Mouse (Mus musculus) midbrain, postnatal 0 days (tissue): ENCODE measurements around the gene Stxbp2. TPM values are rescaled to one million over a fixed set of nuclear protein-coding genes. Genes with fewer than 3 reads are reported as not detected.

Experiments
- ATAC-seq: fragments of 200-750 bp; cut with Nextera tagmentation; 2 replicates; pipeline ENCODE4 v1.8.0; 2017; ENCODE audit warnings: moderate number of reproducible peaks, mild to moderate bottlenecking, moderate TSS enrichment, moderate library complexity; ENCODE audit not compliant: low FRiP score
- DNase-seq: peaks from one replicate; pipeline ENCODE4 v3.0.0-alpha.2; 2015; ENCODE audit warnings: low spot score
- H3K27ac ChIP-seq: fragments of 300-500 bp; sonication (generic); 2 replicates; pipeline ENCODE4 v1.5.1; 2014; ENCODE audit warnings: low read depth, mild to moderate bottlenecking, low read length, mixed read lengths
- H3K27me3 ChIP-seq: fragments of 300-500 bp; sonication (generic); 2 replicates; pipeline ENCODE4 v1.6.1; 2014; ENCODE audit warnings: low read length, control low read depth, mixed read lengths; ENCODE audit not compliant: insufficient read depth
- H3K36me3 ChIP-seq: fragments of 300-500 bp; sonication (generic); 2 replicates; pipeline ENCODE4 v1.6.1; 2014; ENCODE audit warnings: low read length, control low read depth, mixed read lengths; ENCODE audit not compliant: insufficient read depth
- H3K4me1 ChIP-seq: fragments of 300-500 bp; sonication (generic); 2 replicates; pipeline ENCODE4 v1.6.1; 2014; ENCODE audit warnings: mild to moderate bottlenecking, control low read depth, antibody characterized with exemption, low read length, mixed read lengths; ENCODE audit not compliant: insufficient read depth
- H3K4me2 ChIP-seq: fragments of 300-500 bp; sonication (generic); 2 replicates; pipeline ENCODE4 v1.6.1; 2014; ENCODE audit warnings: low read depth, mild to moderate bottlenecking, low read length, mixed read lengths; ENCODE audit not compliant: poor library complexity, severe bottlenecking
- H3K4me3 ChIP-seq: fragments of 300-500 bp; sonication (generic); 2 replicates; pipeline ENCODE4 v1.5.1; 2014; ENCODE audit warnings: low read depth, mild to moderate bottlenecking, low read length, moderate library complexity
- H3K9ac ChIP-seq: fragments of 300-500 bp; sonication (generic); replicated peaks from 2 replicates; pipeline ENCODE4 v1.6.1; 2014; ENCODE audit warnings: mild to moderate bottlenecking, low read length, moderate library complexity, mixed read lengths; ENCODE audit not compliant: poor library complexity, severe bottlenecking
- H3K9me3 ChIP-seq: fragments of 300-500 bp; sonication (generic); 2 replicates; pipeline ENCODE4 v1.6.1; 2016; ENCODE audit warnings: low read length, control low read depth
- CTCF ChIP-seq: IDR thresholded peaks from 2 replicates; pipeline ENCODE4 v1.5.1; 2016; ENCODE audit warnings: antibody characterized with exemption, mild to moderate bottlenecking
- WGBS: fragments of 180-500 bp; shearing (Covaris S2); extraction: QIAGEN DNeasy Blood & Tissue Kit; methylation state at CpG from one replicate; pipeline ENCODE4 v1.1.7; 2014; 5-methylcytosine and 5-hydroxymethylcytosine counted together
- polyA plus RNA-seq: library from polyadenylated mRNA; unstranded; fragments of >200 nt; fragmentation: Nextera tagmentation; extraction: Ambion mirVana; gene quantifications from 2 replicates; pipeline ENCODE4 v1.2.1, GENCODE M21; 2015
- total RNA-seq: library from RNA; depleted of rRNA; stranded (reverse); fragments of >200 nt; gene quantifications from 2 replicates; pipeline ENCODE4 v1.2.3, GENCODE M21; 2014

Gene Stxbp2
- total and polyA plus RNA-seq, 2 experiments from 2014 or later, result 23.1 to 44.2 TPM

- peak; percentile 87 for DNase-seq
- Histone ChIP-seq H3K4me3 (peak within 1 kb of the TSS; percentile 40), H3K9ac (peak within 1 kb of the TSS; percentile 66), H3K4me2 (peak within 1 kb of the TSS; percentile 61), H3K9me3 (no peaks in the 10 kb centered on the region), H3K4me1 (no peaks in the 10 kb centered on the region), H3K27me3 (no peaks in the 10 kb centered on the region), H3K36me3 (no peaks in the 10 kb centered on the region), H3K27ac (peak within 1 kb of the TSS; percentile 71)
- peak; percentile 86 for ATAC-seq
- TF ChIP-seq CTCF, result peak; percentile 90
- under 1% methylated on average over 23 of the region's 23 CpGs for WGBS
Measured at GRCm38 (mm10) chr8:3671980-3672491, 41.3 kb downstream of the Stxbp2 start, which contains the start of gene Fcor. Fcor (minus strand) TSS chr8:3672362.

GRCm38 (mm10) chr8:3674671-3675070 is 43.9 kb downstream of the Stxbp2 start:
- DNase-seq (no peak), ATAC-seq (no peak)
- Histone ChIP-seq H3K36me3 (peaks cover 8% of the 10 kb centered on the region), H3K27me3 (no peaks in the 10 kb centered on the region), H3K4me3 (no peak overlapping the region), H3K27ac (no peak overlapping the region), H3K4me2 (no peak overlapping the region), H3K9ac (no peak overlapping the region), H3K4me1 (0 out of 2 replicates have a peak, but pooled peaks cover 2% of the 10 kb centered on the region), H3K9me3 (no peaks in the 10 kb centered on the region)
- TF ChIP-seq CTCF, result no peak
- 51% methylated on average over 3 of the region's 3 CpGs for WGBS

GRCm38 (mm10) chr8:3676131-3676992 is 45.6 kb downstream of the Stxbp2 start, which contains the start of gene Trappc5:
Trappc5 (plus strand) TSS chr8:3676299.
- 0 out of 2 replicates have a peak, but pooled peaks cover 2% of the 10 kb centered on the region for H3K4me1 ChIP-seq
- H3K4me2 ChIP-seq, result peak within 1 kb of the TSS; percentile 64
- DNase-seq, result peak; percentile 95
- peak within 1 kb of the TSS; percentile 85 for H3K27ac ChIP-seq
- peak; percentile 85 for ATAC-seq
- H3K36me3 ChIP-seq, result peaks cover 20% of the 10 kb centered on the region
- H3K9ac ChIP-seq, result peak within 1 kb of the TSS; percentile 87
- 1% methylated on average over 61 of the region's 61 CpGs for WGBS
- no peaks in the 10 kb centered on the region for H3K27me3 ChIP-seq
- H3K9me3 ChIP-seq, result no peaks in the 10 kb centered on the region
- TF ChIP-seq CTCF, result peak; percentile 96
- H3K4me3 ChIP-seq, result peak within 1 kb of the TSS; percentile 76

GRCm38 (mm10) chr8:3676993-3677579 is 46.3 kb downstream of the Stxbp2 start:
- Histone ChIP-seq H3K36me3 (peaks cover 23% of the 10 kb centered on the region), H3K4me3 (peak overlapping the region; percentile 76), H3K4me1 (0 out of 2 replicates have a peak, but pooled peaks cover 2% of the 10 kb centered on the region), H3K9me3 (no peaks in the 10 kb centered on the region), H3K27me3 (no peaks in the 10 kb centered on the region), H3K9ac (peak overlapping the region; percentile 87), H3K4me2 (peak overlapping the region; percentile 64), H3K27ac (peak overlapping the region; percentile 85)
- TF ChIP-seq CTCF, result no peak
- WGBS, result 5% methylated on average over 15 of the region's 15 CpGs
- ATAC-seq, result 0 out of 2 replicates have a peak, but pooled peaks have one; percentile 0
- DNase-seq, result peak; percentile 17

- WGBS, result 97% methylated on average over 23 of the region's 23 CpGs
- H3K27me3 ChIP-seq, result no peaks in the 10 kb centered on the region
- no peaks in the 10 kb centered on the region for H3K9me3 ChIP-seq
- H3K36me3 ChIP-seq, result peaks cover 25% of the 10 kb centered on the region
- H3K4me3 ChIP-seq, result no peak overlapping the region
- H3K27ac ChIP-seq, result no peak overlapping the region
- H3K4me2 ChIP-seq, result no peak overlapping the region
- H3K9ac ChIP-seq, result no peak overlapping the region
- DNase-seq (no peak), ATAC-seq (no peak)
- no peak for TF ChIP-seq CTCF
- H3K4me1 ChIP-seq, result 0 out of 2 replicates have a peak, but pooled peaks cover 2% of the 10 kb centered on the region
Measured at GRCm38 (mm10) chr8:3678831-3679230, 48.1 kb downstream of the Stxbp2 start.
